In genomic region chr5:28003756-28004486, GRCm38 (mm10) we compare ENCODE assay signal across 18 mouse cellular contexts.
DNase-seq lines count a peak whose midpoint lies in the region; ATAC-seq and TF ChIP-seq lines count a peak whose summit lies in the region.
"Had no signal": no experiment of that assay in that cellular context is flagged by ENCODE, and none has a peak within 500 bp of the region (broad histone marks: within the 10 kb centered on the region; RNA-seq: fewer than 3 reads in every experiment).

No protein-coding gene starts in this region.

- TF ChIP-seq POLR2A in cerebellum, adult 2 months (IDR thresholded peaks at IDR 0.05; ENCODE audit: borderline replicate concordance, insufficient read depth, low read length), result no peak

- H3K9ac ChIP-seq in intestine, embryonic 15.5 days, result no peak overlapping the region
- H3K9ac ChIP-seq in intestine, postnatal 0 days (ENCODE audit: low read depth, low read length), result no peak overlapping the region
- no peak overlapping the region for H3K9ac ChIP-seq in stomach, embryonic 16.5 days (ENCODE audit: low read length)
- H3K9ac ChIP-seq: hindbrain, embryonic 15.5 days; limb, embryonic 15.5 days had no signal

- DNase-seq in lung, postnatal 36 days, result peak; percentile 45
- no peak for DNase-seq in lung, postnatal 10 days
- peak; percentile 28 for DNase-seq in fat pad, adult 2 months (ENCODE audit: extremely low read depth, low read depth, low spot score)
- DNase-seq in cerebellum, adult 2 months, result no peak
- DNase-seq in frontal cortex, postnatal 36 days (ENCODE audit: low spot score in 2 of 2), result no peak
- DNase-seq: adrenal gland, postnatal 14 days; cerebellum, adult 18-20 months; gastrocnemius, postnatal 14 days; heart, postnatal 4 days; kidney, adult 11 months; thymus, postnatal 36 days had no signal

- TF ChIP-seq CTCF in intestine, postnatal 0 days (IDR thresholded peaks at IDR 0.05; ENCODE audit: low read depth), result no peak
- no peak for TF ChIP-seq CTCF in cerebellum, adult 2 months (IDR thresholded peaks at IDR 0.05; ENCODE audit: borderline replicate concordance, insufficient read depth, low read depth, low read length)

- H3K27ac ChIP-seq in intestine, embryonic 15.5 days, result no peak overlapping the region
- H3K27ac ChIP-seq in intestine, postnatal 0 days (ENCODE audit: low read depth, low read length), result no peak overlapping the region
- H3K27ac ChIP-seq in stomach, embryonic 16.5 days (ENCODE audit: low read length), result no peak overlapping the region
- no peak overlapping the region for H3K27ac ChIP-seq in cerebellum, adult 2 months (ENCODE audit: insufficient read depth, low read length)
- H3K27ac ChIP-seq: hindbrain, embryonic 15.5 days; limb, embryonic 15.5 days had no signal

- WGBS in intestine, embryonic 15.5 days, result 63% methylated on average over 6 of the region's 6 CpGs
- WGBS in intestine, postnatal 0 days, result 53% methylated on average over 6 of the region's 6 CpGs
- WGBS in stomach, embryonic 16.5 days, result 49% methylated on average over 6 of the region's 6 CpGs
- 76% methylated on average over 6 of the region's 6 CpGs for WGBS in cerebellum, adult 2 months

- no peaks in the 10 kb centered on the region for H3K27me3 ChIP-seq in intestine, embryonic 15.5 days (replicated peaks)
- no peaks in the 10 kb centered on the region for H3K27me3 ChIP-seq in intestine, postnatal 0 days (replicated peaks; ENCODE audit: control insufficient read depth, insufficient read depth, low read length)
- H3K27me3 ChIP-seq in stomach, embryonic 16.5 days (ENCODE audit: control insufficient read depth, insufficient read depth, low read length), result no peaks in the 10 kb centered on the region
- H3K27me3 ChIP-seq in cerebellum, adult 2 months (ENCODE audit: control insufficient read depth, insufficient read depth, low read length), result no peaks in the 10 kb centered on the region
- H3K27me3 ChIP-seq: hindbrain, embryonic 15.5 days; limb, embryonic 15.5 days had no signal

- no peaks in the 10 kb centered on the region for H3K36me3 ChIP-seq in intestine, embryonic 15.5 days
- no peaks in the 10 kb centered on the region for H3K36me3 ChIP-seq in intestine, postnatal 0 days (ENCODE audit: control insufficient read depth, insufficient read depth)
- no peaks in the 10 kb centered on the region for H3K36me3 ChIP-seq in stomach, embryonic 16.5 days (ENCODE audit: control insufficient read depth, insufficient read depth, low read length)
- H3K36me3 ChIP-seq: hindbrain, embryonic 15.5 days; limb, embryonic 15.5 days had no signal

- ATAC-seq in intestine, embryonic 15.5 days, result peak; percentile 53
- ATAC-seq in intestine, postnatal 0 days, result no peak; the same call in 1 of the 2 replicates
- ATAC-seq in stomach, embryonic 16.5 days (ENCODE audit: insufficient read depth, low FRiP score), result peak; percentile 33; the same call in 1 of the 2 replicates
- ATAC-seq: forebrain, embryonic 14.5 days had no signal

- no peaks in the 10 kb centered on the region for H3K4me1 ChIP-seq in intestine, embryonic 15.5 days (replicated peaks)
- H3K4me1 ChIP-seq in intestine, postnatal 0 days (replicated peaks; ENCODE audit: control insufficient read depth, insufficient read depth, low read length), result no peaks in the 10 kb centered on the region
- H3K4me1 ChIP-seq in stomach, embryonic 16.5 days (ENCODE audit: control insufficient read depth, insufficient read depth, low read length), result no peaks in the 10 kb centered on the region
- no peaks in the 10 kb centered on the region for H3K4me1 ChIP-seq in cerebellum, adult 2 months (ENCODE audit: control insufficient read depth, insufficient read depth, low read length)
- H3K4me1 ChIP-seq: hindbrain, embryonic 15.5 days; limb, embryonic 15.5 days had no signal

- H3K4me2 ChIP-seq in intestine, embryonic 15.5 days (replicated peaks), result no peak overlapping the region
- H3K4me2 ChIP-seq in intestine, postnatal 0 days (replicated peaks; ENCODE audit: low read depth), result no peak overlapping the region
- H3K4me2 ChIP-seq in stomach, embryonic 16.5 days (ENCODE audit: low read depth, low read length), result no peak overlapping the region
- H3K4me2 ChIP-seq: hindbrain, embryonic 15.5 days; limb, embryonic 15.5 days; midbrain, embryonic 11.5 days had no signal

- no peak overlapping the region for H3K4me3 ChIP-seq in intestine, embryonic 15.5 days (replicated peaks)
- no peak overlapping the region for H3K4me3 ChIP-seq in intestine, postnatal 0 days (ENCODE audit: low read depth, low read length)
- H3K4me3 ChIP-seq in stomach, embryonic 16.5 days (replicated peaks; ENCODE audit: low read length), result no peak overlapping the region
- no peak overlapping the region for H3K4me3 ChIP-seq in cerebellum, adult 2 months (replicated peaks; ENCODE audit: insufficient read depth, low read depth, low read length)
- H3K4me3 ChIP-seq: hindbrain, embryonic 15.5 days; limb, embryonic 15.5 days had no signal

- no peaks in the 10 kb centered on the region for H3K9me3 ChIP-seq in intestine, embryonic 15.5 days
- no peaks in the 10 kb centered on the region for H3K9me3 ChIP-seq in intestine, postnatal 0 days (ENCODE audit: control insufficient read depth)
- H3K9me3 ChIP-seq in stomach, embryonic 16.5 days (replicated peaks; ENCODE audit: control insufficient read depth, low read length), result no peaks in the 10 kb centered on the region
- H3K9me3 ChIP-seq: hindbrain, embryonic 15.5 days; limb, embryonic 15.5 days had no signal

Comparison
In these comparisons a context has a peak if more than half of its experiments do, and no peak if none do; other contexts are left out.
1. DNase-seq: peak in lung, postnatal 36 days (single experiment) and fat pad, adult 2 months (single experiment); none in lung, postnatal 10 days (single experiment), cerebellum, adult 2 months (0 of 2) and frontal cortex, postnatal 36 days (0 of 2).